Mouse (Mus musculus) adrenal gland, adult 8-10 months (tissue): ENCODE results near the gene Ano4. TPM values are rescaled to one million over a fixed set of nuclear protein-coding genes. Genes with fewer than 3 reads are reported as not detected.

Source experiments
- total RNA-seq, 4 experiments: library from RNA; stranded (reverse); gene quantifications; 2 replicates each; pipeline ENCODE4 v1.2.4; 2022

Gene Ano4
- total RNA-seq, 4 experiments from 2014 or later: 0.20 to 0.28 TPM; not detected in 2

Other genes starting within 250 kb of the Ano4 start
- gene Gas2l3, start 99.2 kb upstream of the Ano4 start, total RNA-seq: 10 to 100 TPM in 2 of 4 experiments, 1 to 10 TPM in 2; 3.5 to 10.9 (median 8.8) TPM
- gene Nr1h4, start 188.8 kb upstream of the Ano4 start, total RNA-seq: 10 to 100 TPM; 26.7 to 38.1 (median 32.2) TPM